Mouse (Mus musculus) liver, postnatal 0 days (tissue): ENCODE data around the gene E130114P18Rik.

Source experiments
- CTCF ChIP-seq: sonication (generic); IDR thresholded peaks from 2 replicates; pipeline ENCODE4 v1.5.1; 2016; ENCODE audit warnings: antibody characterized with exemption, low read depth
- EP300 ChIP-seq: IDR thresholded peaks from 2 replicates; pipeline ENCODE4 v1.6.1; 2016; ENCODE audit warnings: antibody characterized with exemption, low read depth, mild to moderate bottlenecking

- TF ChIP-seq CTCF, result no peak
- no peak for TF ChIP-seq EP300
Measured at GRCm38 (mm10) chr4:97769861-97770260, 8.0 kb downstream of the E130114P18Rik start.
